Mouse (Mus musculus): ENCODE results near the gene Slc25a12.

Slc25a12 gene

DNA sequence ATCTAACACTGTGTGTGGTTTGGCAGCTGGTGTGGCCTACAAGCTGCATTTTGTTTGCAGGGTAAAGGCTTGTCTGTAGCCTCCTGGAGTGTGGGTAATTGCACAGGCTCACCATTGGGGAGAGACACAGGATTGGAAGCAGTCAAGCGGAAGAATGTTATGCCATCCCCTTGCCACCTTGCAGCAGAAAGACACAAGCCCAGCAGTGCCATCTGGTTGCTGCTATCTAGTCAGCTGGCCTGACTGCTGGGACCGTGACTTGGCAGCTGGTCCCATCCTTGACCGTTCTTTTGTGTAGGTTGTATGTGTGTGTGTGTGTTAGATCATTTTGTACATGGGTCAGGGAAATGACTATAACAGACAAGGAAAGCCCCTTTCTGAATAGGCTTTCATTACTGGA lies 122.1 kb downstream of the Slc25a12 start:
- DNase-seq = no peak

DNA sequence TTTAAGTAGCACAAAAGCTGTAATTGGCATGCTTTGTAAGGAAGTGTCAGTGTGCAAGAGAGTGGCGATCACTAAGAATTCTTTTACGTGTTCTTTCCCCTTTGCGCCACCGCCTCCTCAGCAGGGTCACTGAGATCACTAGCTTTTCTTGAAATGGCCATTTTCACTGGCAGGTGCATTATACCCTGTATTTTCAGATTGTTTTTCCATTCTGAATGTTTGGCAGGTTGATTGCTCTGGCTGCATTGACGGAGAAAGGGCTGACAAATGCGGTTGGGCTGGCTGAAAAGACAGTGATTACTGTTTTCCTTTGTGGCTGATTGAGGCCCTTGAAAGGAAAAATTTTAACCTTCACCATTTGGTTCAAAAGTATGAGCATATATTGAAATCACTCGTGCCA lies 122.7 kb downstream of the Slc25a12 start:
- no peak for DNase-seq

DNA sequence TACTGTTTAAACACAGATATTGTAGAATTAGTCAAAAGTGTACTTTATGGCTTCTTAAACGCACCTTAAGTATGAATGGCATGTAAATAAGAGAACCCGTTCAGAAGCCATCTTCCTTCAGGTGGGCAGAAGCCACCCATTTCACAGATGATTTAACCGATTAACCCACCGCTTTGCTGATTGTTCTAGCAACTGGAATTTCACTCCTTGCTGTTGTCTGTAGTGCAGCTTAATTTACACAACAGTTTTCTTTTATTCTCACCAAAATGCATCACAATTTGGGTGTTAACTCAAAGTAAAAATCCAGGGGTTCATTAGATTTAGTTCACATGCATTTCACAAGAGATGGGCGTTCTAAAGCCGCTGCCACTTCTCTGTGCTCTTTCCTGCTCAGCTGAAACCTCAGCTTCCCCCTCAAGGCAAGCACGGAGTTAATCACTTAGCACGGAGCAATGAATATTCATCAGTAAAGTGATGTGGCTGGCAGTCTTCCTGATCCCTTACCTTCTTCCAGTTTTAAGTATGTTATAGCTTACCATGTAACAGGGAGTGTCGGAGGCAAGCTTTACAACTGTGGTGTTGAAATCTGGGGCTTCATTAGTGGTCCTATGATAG lies 124.4 kb downstream of the Slc25a12 start:
- peak; percentile 23 for DNase-seq

DNA sequence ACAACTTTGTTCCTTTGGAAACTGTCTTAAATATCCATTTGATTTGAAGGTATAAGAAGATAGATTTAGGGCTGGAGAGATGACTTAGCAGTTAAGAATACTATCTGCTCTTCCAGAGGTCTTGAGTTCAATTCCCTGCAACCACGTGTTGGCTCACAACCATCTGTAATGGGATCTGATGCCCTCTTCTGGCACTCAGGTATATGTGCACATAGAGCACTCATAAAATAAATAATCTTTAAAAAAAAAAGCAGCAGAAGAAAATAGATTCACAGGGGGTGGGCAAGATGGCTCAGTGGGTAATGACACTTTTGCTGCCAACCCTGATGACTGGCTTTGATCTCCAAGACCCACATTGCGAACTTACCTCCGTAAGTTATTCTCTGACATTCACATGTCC lies 125.4 kb downstream of the Slc25a12 start:
- no peak for DNase-seq

GRCm38 (mm10) chr2:71241505-71241904 lies 126.0 kb downstream of the Slc25a12 start:
- DNase-seq = no peak

GRCm38 (mm10) chr2:71236009-71236408 lies 131.5 kb downstream of the Slc25a12 start:
- DNase-seq = no peak

DNA sequence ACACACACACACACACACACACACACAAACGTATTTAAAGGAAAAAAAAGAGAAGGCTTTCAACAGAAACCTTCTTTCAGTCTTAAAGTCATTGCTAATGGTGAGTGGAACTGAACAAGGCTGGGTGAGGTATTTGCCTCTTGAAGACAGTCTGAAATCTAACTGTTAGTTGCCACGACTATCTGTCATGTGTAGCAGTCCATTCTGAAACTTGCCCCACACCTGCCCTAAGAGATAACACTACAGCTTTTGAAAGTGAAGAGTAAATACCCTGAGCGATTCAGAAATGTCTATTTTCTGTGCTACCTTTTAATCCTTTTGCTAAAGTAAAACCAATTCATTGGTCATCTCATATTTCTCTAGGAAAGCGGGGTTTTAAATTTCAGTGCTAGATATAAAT lies 132.1 kb downstream of the Slc25a12 start:
- no peak for DNase-seq

GRCm38 (mm10) chr2:71232976-71233375 lies 134.6 kb downstream of the Slc25a12 start:
- DNase-seq = no peak

DNA sequence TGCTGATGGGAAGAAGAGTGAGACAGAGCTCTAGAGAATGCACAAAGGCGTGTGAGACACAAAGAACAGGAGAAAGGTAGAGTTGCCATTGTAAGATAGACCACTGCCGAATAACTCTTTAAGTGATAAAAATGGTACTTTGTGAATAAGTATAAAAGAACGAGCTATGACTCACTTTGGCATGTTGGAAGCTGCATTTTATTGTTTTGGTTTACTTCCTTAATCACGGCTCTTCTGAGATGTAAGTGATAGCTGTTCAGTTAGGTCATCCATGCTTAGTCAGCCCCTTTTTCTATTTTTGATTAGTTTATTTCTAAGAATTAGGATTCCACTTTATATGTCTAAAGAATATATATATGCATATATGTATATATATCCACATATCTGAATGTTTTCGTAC lies 135.6 kb downstream of the Slc25a12 start:
- no peak for DNase-seq

DNA sequence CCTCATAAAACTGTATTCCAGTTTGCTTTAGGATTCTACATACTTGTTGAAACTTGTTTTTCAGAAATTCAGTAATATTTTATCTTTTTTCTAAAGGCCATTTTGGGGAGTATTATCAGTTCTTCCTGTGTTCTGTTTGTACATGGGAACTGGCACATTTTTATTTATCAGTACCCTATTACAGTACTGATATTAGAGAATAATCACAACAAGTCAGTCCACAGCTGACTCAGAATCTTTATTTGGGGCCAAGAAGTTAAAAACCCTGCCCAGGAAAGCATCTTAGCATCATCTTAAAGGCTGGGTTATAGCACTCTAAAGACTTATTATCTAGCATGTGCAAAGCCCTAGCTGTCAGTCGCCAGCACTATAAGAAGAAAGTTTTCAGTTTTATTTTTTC lies 137.9 kb downstream of the Slc25a12 start:
- no peak for DNase-seq

GRCm38 (mm10) chr2:71227398-71227797 lies 140.2 kb downstream of the Slc25a12 start:
- no peak for DNase-seq
